Mouse (Mus musculus): ENCODE measurements around the gene Fam208b.
"Not testable (repeated sequence)": the region's sequence is repeated elsewhere in the genome, so short reads cannot be mapped to it uniquely, and the experiment has no call there.

Fam208b gene

GRCm38 (mm10) chr13:3563953-3564352 is 47.0 kb downstream of the Fam208b start:
- no peak for DNase-seq (ENCODE audit: low spot score)

GRCm38 (mm10) chr13:3563130-3563529 is 47.8 kb downstream of the Fam208b start:
- DNase-seq (ENCODE audit: low spot score) = peak; percentile 15

GRCm38 (mm10) chr13:3547856-3548255 is 63.1 kb downstream of the Fam208b start:
- no peak for DNase-seq (ENCODE audit: low spot score)

GRCm38 (mm10) chr13:3547410-3547809 is 63.5 kb downstream of the Fam208b start:
- DNase-seq (ENCODE audit: low spot score) = no peak

- DNase-seq (ENCODE audit: low spot score) = no peak
Measured at GRCm38 (mm10) chr13:3544925-3545324, 66.0 kb downstream of the Fam208b start.

- no peak for DNase-seq (ENCODE audit: low spot score)
Measured at GRCm38 (mm10) chr13:3544077-3544874, 66.6 kb downstream of the Fam208b start.

- no peak for DNase-seq (ENCODE audit: low spot score)
Measured at GRCm38 (mm10) chr13:3541159-3541782, 69.6 kb downstream of the Fam208b start.

GRCm38 (mm10) chr13:3540166-3540565 is 70.7 kb downstream of the Fam208b start:
- DNase-seq (ENCODE audit: low spot score) = no peak

GRCm38 (mm10) chr13:3538969-3539562 is 71.8 kb downstream of the Fam208b start:
- DNase-seq (ENCODE audit: low spot score) = peak; percentile 17

- peak; percentile 75 for DNase-seq (ENCODE audit: low spot score)
Measured at GRCm38 (mm10) chr13:3538223-3538968, 72.5 kb downstream of the Fam208b start.

- peak; percentile 94 for DNase-seq (ENCODE audit: low spot score)
Measured at GRCm38 (mm10) chr13:3537594-3538222, 73.2 kb downstream of the Fam208b start, which contains the start of gene Gdi2. Gdi2 (plus strand) TSS chr13:3538063.

- no peak for DNase-seq (ENCODE audit: low spot score)
Measured at GRCm38 (mm10) chr13:3534146-3534545, 76.8 kb downstream of the Fam208b start.

- no peak for DNase-seq (ENCODE audit: low spot score)
Measured at GRCm38 (mm10) chr13:3532451-3532850, 78.5 kb downstream of the Fam208b start.

- DNase-seq (ENCODE audit: low spot score) = no peak
Measured at GRCm38 (mm10) chr13:3531692-3532320, 79.1 kb downstream of the Fam208b start.

GRCm38 (mm10) chr13:3531176-3531575 is 79.7 kb downstream of the Fam208b start:
- not testable (repeated sequence) for DNase-seq (ENCODE audit: low spot score)

GRCm38 (mm10) chr13:3530451-3530850 is 80.5 kb downstream of the Fam208b start:
- no peak for DNase-seq (ENCODE audit: low spot score)

GRCm38 (mm10) chr13:3526328-3526727 is 84.6 kb downstream of the Fam208b start:
- DNase-seq (ENCODE audit: low spot score) = no peak

GRCm38 (mm10) chr13:3525611-3526051 is 85.3 kb downstream of the Fam208b start:
- DNase-seq (ENCODE audit: low spot score) = no peak

- DNase-seq (ENCODE audit: low spot score) = no peak
Measured at GRCm38 (mm10) chr13:3523946-3524345, 87.0 kb downstream of the Fam208b start.

GRCm38 (mm10) chr13:3523459-3523858 is 87.4 kb downstream of the Fam208b start:
- DNase-seq (ENCODE audit: low spot score) = no peak

- DNase-seq (ENCODE audit: low spot score) = not testable (repeated sequence)
Measured at GRCm38 (mm10) chr13:3519994-3520393, 90.9 kb downstream of the Fam208b start.
